In the genomic region with DNA sequence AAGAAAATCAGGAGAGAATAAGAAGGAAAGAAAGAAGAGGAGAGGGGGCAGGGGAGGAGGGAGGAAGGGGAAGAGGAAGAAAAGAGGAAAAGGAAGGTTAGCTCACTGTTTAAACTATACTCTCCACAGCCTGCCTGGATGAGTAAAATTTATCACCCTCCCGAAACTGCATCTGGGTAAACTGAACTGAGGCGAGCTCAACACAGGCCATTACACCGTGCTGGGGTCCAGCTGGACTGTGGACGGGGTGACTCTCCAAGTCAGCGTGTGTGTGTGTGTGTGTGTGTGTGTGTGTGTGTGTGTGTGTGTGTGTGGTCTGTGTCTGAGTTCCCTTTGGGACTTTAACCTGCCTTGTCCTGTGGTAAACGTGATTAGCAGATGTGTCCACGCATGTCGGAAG, we compare ENCODE assay signal across 26 mouse cellular contexts. TPM values are rescaled to one million over a fixed set of nuclear protein-coding genes. Genes with fewer than 3 reads are reported as not detected.
DNase-seq lines count a peak whose midpoint lies in the region; ATAC-seq and TF ChIP-seq lines count a peak whose summit lies in the region.
"Had no signal": no experiment of that assay in that cellular context is flagged by ENCODE, and none has a peak within 500 bp of the region (broad histone marks: within the 10 kb centered on the region; RNA-seq: fewer than 3 reads in every experiment).

No protein-coding gene starts in this region.

- no peaks in the 10 kb centered on the region for H3K4me1 ChIP-seq in intestine, embryonic 16.5 days (ENCODE audit: control insufficient read depth, insufficient read depth, low read length)
- no peaks in the 10 kb centered on the region; the same call in 1 of the 2 replicates for H3K4me1 ChIP-seq in intestine, embryonic 15.5 days (replicated peaks)
- H3K4me1 ChIP-seq in kidney, embryonic 16.5 days (ENCODE audit: insufficient read depth, low read length) = no peaks in the 10 kb centered on the region
- no peaks in the 10 kb centered on the region for H3K4me1 ChIP-seq in stomach, embryonic 14.5 days (ENCODE audit: control insufficient read depth, insufficient read depth, low read length)
- no peaks in the 10 kb centered on the region for H3K4me1 ChIP-seq in stomach, postnatal 0 days (replicated peaks; ENCODE audit: control insufficient read depth, insufficient read depth)
- H3K4me1 ChIP-seq: embryonic facial prominence, embryonic 10.5 days; embryonic facial prominence, embryonic 13.5 days; forebrain, embryonic 12.5 days; forebrain, embryonic 15.5 days; heart, embryonic 13.5 days had no signal

- H3K4me2 ChIP-seq in intestine, embryonic 16.5 days (ENCODE audit: low read depth, low read length) = no peak overlapping the region
- H3K4me2 ChIP-seq in intestine, embryonic 15.5 days (replicated peaks) = no peak overlapping the region
- no peak overlapping the region for H3K4me2 ChIP-seq in kidney, embryonic 16.5 days (replicated peaks; ENCODE audit: low read depth, low read length)
- H3K4me2 ChIP-seq in stomach, embryonic 14.5 days (replicated peaks; ENCODE audit: low read depth, low read length) = no peak overlapping the region
- H3K4me2 ChIP-seq in stomach, postnatal 0 days (replicated peaks; ENCODE audit: low read depth) = no peak overlapping the region
- H3K4me2 ChIP-seq: embryonic facial prominence, embryonic 13.5 days; forebrain, embryonic 12.5 days; forebrain, embryonic 15.5 days; heart, embryonic 13.5 days; hindbrain, embryonic 14.5 days had no signal

- TF ChIP-seq CTCF in stomach, postnatal 0 days (IDR thresholded peaks at IDR 0.05; ENCODE audit: low read depth) = no peak

- no peaks in the 10 kb centered on the region for H3K27me3 ChIP-seq in intestine, embryonic 16.5 days (replicated peaks; ENCODE audit: control insufficient read depth, insufficient read depth, low read length)
- H3K27me3 ChIP-seq in intestine, embryonic 15.5 days (replicated peaks) = no peaks in the 10 kb centered on the region
- H3K27me3 ChIP-seq in kidney, embryonic 16.5 days (ENCODE audit: insufficient read depth, low read length) = no peaks in the 10 kb centered on the region
- no peaks in the 10 kb centered on the region for H3K27me3 ChIP-seq in stomach, embryonic 14.5 days (ENCODE audit: control insufficient read depth, insufficient read depth, low read length)
- H3K27me3 ChIP-seq in stomach, postnatal 0 days (ENCODE audit: control insufficient read depth, insufficient read depth, low read length) = no peaks in the 10 kb centered on the region
- H3K27me3 ChIP-seq: embryonic facial prominence, embryonic 13.5 days; forebrain, embryonic 12.5 days; forebrain, embryonic 15.5 days; heart, embryonic 13.5 days had no signal

- H3K4me3 ChIP-seq in intestine, embryonic 16.5 days (ENCODE audit: low read length) = no peak overlapping the region
- H3K4me3 ChIP-seq in intestine, embryonic 15.5 days (replicated peaks) = no peak overlapping the region
- no peak overlapping the region for H3K4me3 ChIP-seq in kidney, embryonic 16.5 days (ENCODE audit: low read length)
- H3K4me3 ChIP-seq in stomach, embryonic 14.5 days (ENCODE audit: low read depth, low read length) = no peak overlapping the region
- H3K4me3 ChIP-seq in stomach, postnatal 0 days (ENCODE audit: low read depth, low read length) = no peak overlapping the region
- H3K4me3 ChIP-seq: embryonic facial prominence, embryonic 10.5 days; embryonic facial prominence, embryonic 13.5 days; erythroblast, embryonic 14.5 days; forebrain, embryonic 12.5 days; forebrain, embryonic 15.5 days; heart, adult 2 months; heart, embryonic 10.5 days; heart, embryonic 13.5 days had no signal

- TF ChIP-seq EP300 in stomach, postnatal 0 days (optimal IDR thresholded peaks at IDR 0.05) = no peak

- no peaks in the 10 kb centered on the region for H3K9me3 ChIP-seq in intestine, embryonic 16.5 days (ENCODE audit: control insufficient read depth, low read length)
- H3K9me3 ChIP-seq in intestine, embryonic 15.5 days = no peaks in the 10 kb centered on the region
- no peaks in the 10 kb centered on the region for H3K9me3 ChIP-seq in kidney, embryonic 16.5 days (ENCODE audit: low read length)
- no peaks in the 10 kb centered on the region for H3K9me3 ChIP-seq in stomach, embryonic 14.5 days (ENCODE audit: control insufficient read depth, low read depth, low read length)
- H3K9me3 ChIP-seq in stomach, postnatal 0 days (ENCODE audit: control insufficient read depth, low read length) = no peaks in the 10 kb centered on the region
- H3K9me3 ChIP-seq: embryonic facial prominence, embryonic 10.5 days; embryonic facial prominence, embryonic 13.5 days; forebrain, embryonic 12.5 days; forebrain, embryonic 15.5 days; heart, embryonic 10.5 days; heart, embryonic 13.5 days had no signal

- H3K36me3 ChIP-seq in intestine, embryonic 16.5 days (ENCODE audit: control insufficient read depth, insufficient read depth, low read length) = no peaks in the 10 kb centered on the region
- H3K36me3 ChIP-seq in intestine, embryonic 15.5 days = no peaks in the 10 kb centered on the region
- no peaks in the 10 kb centered on the region for H3K36me3 ChIP-seq in kidney, embryonic 16.5 days (ENCODE audit: insufficient read depth, low read length)
- no peaks in the 10 kb centered on the region for H3K36me3 ChIP-seq in stomach, embryonic 14.5 days (ENCODE audit: control insufficient read depth, insufficient read depth, low read length)
- no peaks in the 10 kb centered on the region for H3K36me3 ChIP-seq in stomach, postnatal 0 days (ENCODE audit: control insufficient read depth, insufficient read depth, low read length)
- H3K36me3 ChIP-seq: embryonic facial prominence, embryonic 10.5 days; embryonic facial prominence, embryonic 13.5 days; forebrain, embryonic 12.5 days; forebrain, embryonic 15.5 days; heart, embryonic 10.5 days; heart, embryonic 13.5 days had no signal

- 52% methylated on average over 8 of the region's 8 CpGs for WGBS in intestine, embryonic 16.5 days
- 43% methylated on average over 8 of the region's 8 CpGs for WGBS in intestine, embryonic 15.5 days
- WGBS in kidney, embryonic 16.5 days = 39% methylated on average over 8 of the region's 8 CpGs
- 66% methylated on average over 8 of the region's 8 CpGs for whole genome bisulfite sequencing in stomach, embryonic 14.5 days
- WGBS in stomach, postnatal 0 days = 59% methylated on average over 8 of the region's 8 CpGs

- H3K9ac ChIP-seq in intestine, embryonic 16.5 days (ENCODE audit: low read depth, low read length) = no peak overlapping the region
- no peak overlapping the region for H3K9ac ChIP-seq in intestine, embryonic 15.5 days
- H3K9ac ChIP-seq in kidney, embryonic 16.5 days (replicated peaks; ENCODE audit: low read length) = no peak overlapping the region
- H3K9ac ChIP-seq in stomach, embryonic 14.5 days (replicated peaks; ENCODE audit: low read depth, low read length) = no peak overlapping the region
- no peak overlapping the region for H3K9ac ChIP-seq in stomach, postnatal 0 days (ENCODE audit: low read length)
- H3K9ac ChIP-seq: embryonic facial prominence, embryonic 13.5 days; forebrain, embryonic 12.5 days; forebrain, embryonic 15.5 days; heart, embryonic 13.5 days; hindbrain, embryonic 14.5 days had no signal

- H3K27ac ChIP-seq in intestine, embryonic 16.5 days (ENCODE audit: low read length) = no peak overlapping the region
- H3K27ac ChIP-seq in intestine, embryonic 15.5 days = no peak overlapping the region
- no peak overlapping the region for H3K27ac ChIP-seq in kidney, embryonic 16.5 days (ENCODE audit: low read length)
- no peak overlapping the region for H3K27ac ChIP-seq in stomach, embryonic 14.5 days (ENCODE audit: low read length)
- H3K27ac ChIP-seq in stomach, postnatal 0 days (replicated peaks) = no peak overlapping the region
- H3K27ac ChIP-seq: embryonic facial prominence, embryonic 10.5 days; embryonic facial prominence, embryonic 13.5 days; forebrain, embryonic 12.5 days; forebrain, embryonic 15.5 days; heart, adult 2 months; heart, embryonic 10.5 days; heart, embryonic 13.5 days; hindbrain, embryonic 14.5 days had no signal

- DNase-seq in kidney, postnatal 10 days = no peak
- no peak for DNase-seq in stomach, postnatal 0 days (ENCODE audit: low spot score)
- DNase-seq: adrenal gland, adult 8-10 months; adrenal gland, postnatal 25 days; cerebellum, adult 11-12 months; cerebellum, adult 8-10 months; cerebellum, postnatal 10 days; cerebellum, postnatal 36 days; embryo, embryonic 11 days; gastrocnemius, postnatal 25 days; heart, adult 2 months; heart, postnatal 14 days; heart, postnatal 4 days had no signal

- 0 out of 2 replicates have a peak, but pooled peaks have one; percentile 38 for ATAC-seq in intestine, embryonic 16.5 days
- ATAC-seq in intestine, embryonic 15.5 days = no peak
- ATAC-seq in kidney, embryonic 16.5 days (ENCODE audit: low FRiP score, low TSS enrichment) = peak; percentile 54; the same call in 1 of the 2 replicates
- peak; percentile 33; the same call in 1 of the 2 replicates for ATAC-seq in stomach, embryonic 14.5 days (ENCODE audit: insufficient number of reproducible peaks, insufficient read depth, low FRiP score, low read depth)
- no peak for ATAC-seq in stomach, postnatal 0 days (ENCODE audit: low FRiP score, low TSS enrichment)
- ATAC-seq: activated CD4-positive, CD25-positive, alpha-beta regulatory T cell, adult 4 months; forebrain, embryonic 15.5 days had no signal

RNA-seq across cellular contexts. Expression of gene P2rx4, which starts 31.3 kb away (rescaled TPM):
- polyA plus RNA-seq in intestine, embryonic 16.5 days (2015; fragmentation: Nextera tagmentation; extraction: Ambion mirVana) = 59.6 and 62.6 TPM in 2 replicates
- 38.2 and 39.6 TPM in 2 replicates for polyA plus RNA-seq in intestine, embryonic 15.5 days (2015; fragmentation: Nextera tagmentation; extraction: Ambion mirVana)
- 25.0 and 26.1 TPM in 2 replicates for polyA plus RNA-seq in kidney, embryonic 16.5 days (2015; fragmentation: Nextera tagmentation; extraction: Ambion mirVana)
- 20.7 and 21.1 TPM in 2 replicates for polyA plus RNA-seq in stomach, embryonic 14.5 days (2014; fragmentation: Nextera tagmentation; extraction: Ambion mirVana)
- polyA plus RNA-seq in stomach, postnatal 0 days (2015; fragmentation: Nextera tagmentation; extraction: Ambion mirVana) = 22.8 and 24.7 TPM in 2 replicates

RNA-seq across cellular contexts. Expression of gene P2rx7, which starts 32.3 kb away (rescaled TPM):
- 2.1 and 2.9 TPM in 2 replicates for polyA plus RNA-seq in intestine, embryonic 16.5 days (2015; fragmentation: Nextera tagmentation; extraction: Ambion mirVana)
- polyA plus RNA-seq in intestine, embryonic 15.5 days (2015; fragmentation: Nextera tagmentation; extraction: Ambion mirVana) = 2.5 and 3.2 TPM in 2 replicates
- 1.3 and 1.5 TPM in 2 replicates for polyA plus RNA-seq in kidney, embryonic 16.5 days (2015; fragmentation: Nextera tagmentation; extraction: Ambion mirVana)
- 1.9 and 2.9 TPM in 2 replicates for polyA plus RNA-seq in stomach, embryonic 14.5 days (2014; fragmentation: Nextera tagmentation; extraction: Ambion mirVana)
- polyA plus RNA-seq in stomach, postnatal 0 days (2015; fragmentation: Nextera tagmentation; extraction: Ambion mirVana) = 2.1 and 2.7 TPM in 2 replicates
- polyA plus RNA-seq: erythroblast, embryonic 14.5 days had no signal

Comparison
In these comparisons a context has a peak if more than half of its experiments do, and no peak if none do; other contexts are left out.
1. ATAC-seq: peak in intestine, embryonic 16.5 days (single experiment), kidney, embryonic 16.5 days (single experiment) and stomach, embryonic 14.5 days (single experiment); none in intestine, embryonic 15.5 days (single experiment) and stomach, postnatal 0 days (single experiment).